Mouse (Mus musculus): ENCODE results near the gene Mbd3. TPM values are rescaled to one million over a fixed set of nuclear protein-coding genes. Genes with fewer than 3 reads are reported as not detected.

Gene Mbd3
- total RNA-seq, 4 experiments from 2014 or later: 92.9 to 107 (median 97.0) TPM

DNA sequence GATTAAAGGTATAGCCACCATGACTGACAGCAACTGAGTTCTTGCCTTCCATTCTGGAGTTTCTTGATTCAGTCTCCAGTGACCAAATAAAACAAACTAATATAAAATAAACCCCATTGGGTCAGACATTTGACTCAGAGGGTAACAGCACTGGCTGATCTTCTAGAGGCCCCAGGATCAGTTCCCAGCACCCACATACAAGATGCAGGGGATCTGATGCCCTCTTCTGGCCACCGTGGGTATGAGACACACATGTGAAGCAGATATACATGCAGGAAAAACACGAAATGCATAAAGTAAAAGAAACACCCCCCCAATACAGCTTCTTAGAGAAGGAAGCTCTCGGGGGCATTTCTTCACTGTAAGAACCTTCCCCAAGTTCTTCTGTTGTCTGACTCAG, 25.7 kb upstream of the Mbd3 start:
- no peak for DNase-seq (ENCODE audit: low spot score)

DNA sequence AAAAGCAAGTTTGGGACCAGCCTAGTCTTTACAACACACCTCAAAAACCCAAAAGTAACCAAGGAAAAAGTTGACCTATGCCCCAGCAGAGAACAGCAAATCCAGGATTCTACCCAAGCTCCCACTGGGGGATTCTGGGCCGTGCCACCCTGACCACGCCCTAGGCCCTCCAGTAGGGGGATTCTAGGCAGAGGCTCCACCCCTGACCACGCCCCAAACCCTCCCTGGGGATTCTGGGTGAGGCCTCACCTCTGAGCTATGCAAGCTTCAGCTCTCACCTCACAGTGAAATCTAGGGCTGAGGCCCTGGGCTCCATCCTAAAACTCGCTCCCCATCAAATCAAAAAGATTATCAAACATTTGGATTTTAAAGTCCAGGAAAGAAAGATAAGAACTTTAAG, 24.2 kb upstream of the Mbd3 start:
- no peak for DNase-seq (ENCODE audit: low spot score)

DNA sequence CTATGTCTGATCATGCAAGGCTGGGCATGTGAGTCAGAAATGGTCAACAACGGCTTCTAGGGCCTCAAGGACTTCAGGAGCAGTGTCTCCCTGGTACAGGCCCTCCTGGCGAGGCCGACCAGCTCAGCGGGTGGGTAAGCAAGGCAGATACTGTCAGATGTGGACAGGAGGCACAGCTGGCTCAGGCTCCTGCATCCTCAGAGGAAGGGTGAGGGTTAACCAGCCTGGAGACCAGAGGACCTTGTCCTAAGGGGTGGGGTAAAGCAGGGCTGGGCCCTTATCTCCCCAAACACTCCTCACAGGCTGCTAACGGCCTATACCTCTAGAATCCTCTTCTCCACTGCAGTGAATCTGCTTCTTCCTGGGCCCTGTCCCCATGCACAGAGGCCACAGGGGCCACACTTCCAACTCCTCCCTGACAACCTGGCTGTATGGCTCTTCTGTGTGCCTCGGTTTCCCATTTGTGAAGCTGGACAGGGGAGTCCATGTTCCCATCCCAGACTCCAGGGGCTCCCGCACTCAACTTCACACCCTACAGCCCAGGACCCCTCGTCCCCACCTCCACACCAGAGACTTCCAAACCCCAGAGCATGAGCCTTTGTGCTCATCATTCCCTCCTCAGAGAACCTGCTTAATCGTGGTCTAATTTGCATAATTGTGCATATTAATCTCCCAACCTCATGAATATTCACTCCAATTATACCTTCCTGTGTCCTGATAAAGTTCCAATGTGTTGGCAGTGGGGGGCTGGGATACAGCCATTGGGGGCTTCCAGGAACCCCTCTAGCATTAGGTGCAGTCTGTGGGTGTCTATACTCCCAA, 22.5 kb upstream of the Mbd3 start:
- DNase-seq (ENCODE audit: low spot score): no peak

DNA sequence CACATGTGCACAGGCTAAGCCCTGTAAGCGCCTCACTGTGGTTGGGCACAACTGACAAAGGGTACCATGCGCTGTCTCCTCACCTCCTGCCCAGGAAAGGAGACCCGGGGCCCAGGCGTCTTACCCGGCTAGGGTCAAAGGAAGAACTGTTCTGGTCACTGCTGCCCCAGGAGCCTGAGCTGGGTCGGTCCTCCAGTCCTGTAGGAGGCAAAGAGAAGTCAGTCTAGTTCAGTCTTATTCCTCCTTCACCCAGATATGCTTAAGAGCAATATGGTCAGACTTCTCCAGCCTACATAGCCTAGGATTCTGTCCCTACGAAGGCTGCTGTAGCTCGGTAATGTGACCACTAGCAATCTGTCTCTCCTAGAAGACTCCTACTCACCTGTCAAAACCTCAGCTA, 21.9 kb upstream of the Mbd3 start:
- no peak for DNase-seq (ENCODE audit: low spot score)

DNA sequence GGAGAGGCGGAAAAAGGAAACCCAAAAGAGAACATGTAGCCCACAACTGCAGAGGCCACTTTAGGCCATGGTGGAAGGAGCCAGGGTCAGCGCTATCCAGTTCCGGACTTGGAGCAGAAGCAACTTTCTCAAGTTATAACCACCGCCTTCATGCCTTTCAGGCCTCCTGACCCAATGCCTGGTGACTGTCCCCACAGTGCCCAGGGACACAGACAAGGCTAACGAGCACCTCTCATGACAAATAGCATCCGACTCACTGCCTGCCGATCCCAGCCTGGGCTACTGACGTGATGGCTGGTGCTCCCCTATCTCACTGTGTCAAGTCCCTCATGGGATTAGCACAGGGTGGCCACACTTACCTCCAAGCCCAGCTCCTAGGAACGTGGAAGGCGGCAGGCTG, 21.4 kb upstream of the Mbd3 start:
- DNase-seq (ENCODE audit: low spot score): no peak

DNA sequence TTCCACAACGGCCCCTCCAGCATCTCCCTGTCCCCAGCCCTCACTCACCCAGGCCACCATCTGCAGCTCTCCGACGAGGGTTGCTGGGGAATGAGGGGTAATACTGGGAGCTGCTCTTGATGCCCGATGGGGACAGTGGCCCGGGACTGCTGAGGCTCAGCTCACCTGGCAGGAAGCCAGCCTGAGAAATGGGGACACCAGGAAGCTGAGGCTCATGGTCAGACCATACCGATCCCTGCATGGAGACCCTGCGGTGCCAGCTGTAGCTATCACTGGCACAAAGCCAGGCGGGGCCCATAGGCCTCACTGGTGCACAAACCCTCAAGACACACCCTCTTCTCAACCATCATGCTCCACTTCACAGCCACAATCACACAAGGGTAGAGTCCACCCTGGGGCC, 20.1 kb upstream of the Mbd3 start:
- no peak for DNase-seq (ENCODE audit: low spot score)

DNA sequence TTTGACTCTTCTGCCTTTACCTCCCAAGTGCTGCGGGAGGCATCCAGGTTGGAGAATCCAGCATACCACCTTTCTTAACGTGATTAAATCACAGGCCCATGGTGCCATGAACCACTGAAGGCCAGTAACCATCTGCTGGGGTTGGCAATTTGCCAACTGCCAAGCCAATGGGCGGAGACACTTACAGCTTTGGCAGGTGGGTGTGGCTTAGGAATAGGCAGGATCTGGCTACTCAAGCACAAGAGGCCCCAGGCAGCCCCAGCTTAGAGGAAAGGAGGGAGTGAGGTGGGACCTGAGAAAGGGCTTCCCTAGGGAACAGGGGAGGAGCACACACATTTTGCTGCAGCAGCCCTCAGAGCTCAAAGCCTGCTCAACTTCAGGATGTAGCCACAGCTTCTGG, 19.0 kb upstream of the Mbd3 start:
- DNase-seq (ENCODE audit: low spot score): no peak

DNA sequence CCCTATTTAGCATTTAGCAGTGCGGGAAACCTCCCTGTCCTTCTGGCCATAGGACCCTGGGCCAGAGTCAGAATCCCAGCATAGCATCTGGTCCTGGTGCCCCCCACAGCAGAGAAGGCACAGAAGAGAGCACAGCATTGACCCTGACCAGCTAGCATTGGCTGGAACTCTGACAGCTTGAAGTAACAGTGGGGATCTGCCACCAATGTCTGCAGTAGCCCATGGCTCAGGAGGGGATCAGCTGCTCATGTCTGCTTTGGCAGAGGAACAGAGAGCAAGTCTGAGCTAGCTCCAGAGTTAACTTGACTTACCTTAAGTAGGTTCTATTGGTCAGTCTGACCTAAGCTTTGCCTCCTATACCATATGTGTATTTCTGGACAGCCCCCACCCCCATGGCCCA, 18.5 kb upstream of the Mbd3 start:
- no peak for DNase-seq (ENCODE audit: low spot score)

DNA sequence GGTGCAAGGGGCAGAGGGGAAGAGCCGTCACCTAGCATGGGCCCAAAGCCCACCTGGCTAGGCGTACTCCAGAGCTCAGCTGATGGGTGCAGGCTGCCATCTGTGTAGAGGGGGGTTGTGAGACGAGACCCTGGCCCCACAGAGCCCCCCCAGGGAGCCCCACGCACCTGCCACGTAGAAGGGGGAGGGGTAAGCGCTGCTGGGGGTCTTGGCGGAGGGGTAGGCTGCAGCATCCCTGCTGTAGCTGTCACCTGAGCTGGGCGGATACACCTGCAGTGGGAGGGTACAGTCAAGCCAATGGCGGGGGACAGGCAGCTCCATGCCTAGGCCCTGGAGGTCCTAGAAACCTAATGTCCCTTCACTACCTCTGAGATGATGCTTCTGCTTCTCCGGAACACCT, 18.0 kb upstream of the Mbd3 start:
- DNase-seq (ENCODE audit: low spot score): no peak

DNA sequence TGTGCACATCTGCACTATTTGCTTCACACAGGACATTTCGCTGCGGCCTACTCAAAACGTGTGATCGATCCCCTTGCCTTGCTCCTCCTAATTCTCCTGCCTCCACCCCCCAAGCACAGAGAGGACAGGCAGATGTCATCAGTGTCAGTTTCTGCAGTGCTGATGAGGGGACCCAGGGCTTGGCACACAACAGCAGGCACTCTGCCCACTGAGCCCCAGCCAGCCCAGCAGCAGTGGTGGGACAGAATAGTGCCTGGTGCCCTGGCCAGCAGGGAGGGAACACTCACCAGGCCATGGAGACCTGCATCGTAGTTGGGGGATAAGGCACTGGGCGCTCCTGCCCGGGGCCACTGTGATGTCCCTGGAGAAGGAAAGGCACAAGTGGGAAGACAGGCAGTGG, 16.2 kb upstream of the Mbd3 start:
- DNase-seq (ENCODE audit: low spot score): no peak

DNA sequence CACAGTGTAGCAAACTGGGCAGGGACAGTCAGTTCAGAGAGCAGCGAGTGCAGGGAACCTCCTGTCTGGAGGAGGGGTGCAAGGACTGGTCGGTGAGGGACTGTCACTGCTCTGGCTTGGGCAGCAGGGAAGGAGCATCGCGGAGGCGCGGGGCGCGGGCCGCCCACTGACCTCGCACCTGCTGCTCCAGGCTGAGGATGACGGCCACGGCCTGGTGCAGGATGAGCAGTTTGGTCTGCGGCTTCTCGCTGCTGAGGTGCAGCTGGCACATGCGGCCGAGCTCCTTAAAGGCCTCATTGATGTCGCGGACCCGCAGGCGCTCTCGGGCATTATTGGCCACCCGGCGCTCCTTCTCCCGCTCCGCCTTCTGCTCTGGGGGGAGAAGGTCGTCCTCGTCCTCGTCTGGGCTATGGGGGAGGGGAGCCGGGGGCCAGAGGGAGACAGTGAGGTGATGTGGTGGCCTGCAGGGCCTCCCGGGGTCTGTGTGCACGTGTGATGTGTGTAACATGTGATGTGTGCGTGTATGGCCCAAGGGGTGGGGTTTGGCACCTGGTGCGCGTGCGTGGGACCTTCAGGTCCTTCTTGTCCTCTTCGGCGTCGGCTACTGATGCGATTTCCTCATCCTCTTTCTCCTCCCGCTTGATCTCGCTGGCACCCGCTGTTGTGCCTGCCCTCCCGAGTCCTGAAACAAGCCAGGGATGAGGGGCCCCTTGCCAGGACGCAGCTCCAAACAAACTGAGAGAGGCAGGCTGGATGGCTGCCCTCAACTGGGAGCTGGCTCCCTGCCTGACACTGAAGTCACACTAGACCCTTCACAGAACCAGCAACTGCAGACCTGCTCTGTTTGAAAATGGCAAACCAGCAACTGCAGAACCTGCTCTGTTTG, 13.5 kb upstream of the Mbd3 start:
- DNase-seq (ENCODE audit: low spot score): peak; percentile 63

DNA sequence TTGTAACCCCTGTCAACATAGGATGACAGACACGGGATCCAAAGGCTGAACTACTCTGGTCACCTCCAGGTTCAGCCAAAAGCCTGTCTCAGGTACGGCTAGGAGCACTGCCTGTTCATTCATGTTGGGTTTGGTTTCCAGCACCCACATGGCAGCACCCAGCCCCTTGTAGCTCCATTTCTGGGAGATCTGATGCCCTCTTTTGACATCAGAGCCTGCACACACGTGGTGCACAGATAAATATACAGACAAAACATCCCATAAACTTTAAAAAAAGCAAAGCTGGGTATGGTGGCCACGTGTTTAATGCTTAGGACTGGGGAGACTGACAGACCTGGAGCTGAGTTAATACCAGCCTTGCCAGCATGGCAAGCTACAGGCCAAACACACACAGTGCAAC, 8.6 kb upstream of the Mbd3 start:
- no peak for DNase-seq (ENCODE audit: low spot score)

DNA sequence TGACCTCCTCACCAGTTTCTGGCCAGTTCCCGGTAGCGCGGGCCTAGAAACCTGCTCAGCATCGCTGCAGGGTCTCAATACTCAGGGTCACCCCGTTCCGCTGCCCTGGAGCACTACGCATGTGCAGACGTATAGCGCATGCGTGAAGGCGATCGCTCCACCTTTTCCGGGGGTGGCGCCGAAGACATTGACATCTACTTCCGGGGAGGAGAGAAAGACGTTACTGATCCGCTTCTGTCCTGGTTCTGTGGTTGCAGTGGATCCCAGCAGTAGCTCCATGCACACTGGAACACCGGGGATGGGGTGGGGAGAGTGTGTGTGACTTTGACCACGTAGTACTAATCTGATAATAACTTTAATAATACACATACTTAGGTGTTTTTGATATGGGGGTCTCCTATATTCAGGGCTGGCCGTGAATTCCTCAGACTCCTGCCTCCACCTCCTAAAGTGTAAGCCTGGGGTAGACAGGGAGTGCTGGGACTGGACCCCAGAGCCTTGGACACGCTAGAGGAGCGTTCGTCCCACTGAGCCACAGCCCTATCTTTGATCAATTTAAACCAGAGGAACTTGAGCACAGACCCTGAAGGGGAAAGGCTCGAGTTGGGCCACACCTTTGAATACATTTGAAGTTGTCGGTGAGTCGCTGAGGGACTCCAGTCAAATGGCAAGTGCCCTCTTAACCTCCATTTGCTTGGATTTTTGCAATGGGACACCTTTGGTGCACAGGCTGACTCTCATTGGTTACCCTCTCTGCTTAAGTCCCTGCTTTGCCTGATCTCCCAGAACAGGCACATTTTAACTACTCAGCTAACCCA, 7.5 kb upstream of the Mbd3 start, which contains the start of gene Uqcr11:
Uqcr11 (minus strand) TSS at position 147 of the 818 bp plus-strand sequence.
- DNase-seq (ENCODE audit: low spot score): peak; percentile 96

DNA sequence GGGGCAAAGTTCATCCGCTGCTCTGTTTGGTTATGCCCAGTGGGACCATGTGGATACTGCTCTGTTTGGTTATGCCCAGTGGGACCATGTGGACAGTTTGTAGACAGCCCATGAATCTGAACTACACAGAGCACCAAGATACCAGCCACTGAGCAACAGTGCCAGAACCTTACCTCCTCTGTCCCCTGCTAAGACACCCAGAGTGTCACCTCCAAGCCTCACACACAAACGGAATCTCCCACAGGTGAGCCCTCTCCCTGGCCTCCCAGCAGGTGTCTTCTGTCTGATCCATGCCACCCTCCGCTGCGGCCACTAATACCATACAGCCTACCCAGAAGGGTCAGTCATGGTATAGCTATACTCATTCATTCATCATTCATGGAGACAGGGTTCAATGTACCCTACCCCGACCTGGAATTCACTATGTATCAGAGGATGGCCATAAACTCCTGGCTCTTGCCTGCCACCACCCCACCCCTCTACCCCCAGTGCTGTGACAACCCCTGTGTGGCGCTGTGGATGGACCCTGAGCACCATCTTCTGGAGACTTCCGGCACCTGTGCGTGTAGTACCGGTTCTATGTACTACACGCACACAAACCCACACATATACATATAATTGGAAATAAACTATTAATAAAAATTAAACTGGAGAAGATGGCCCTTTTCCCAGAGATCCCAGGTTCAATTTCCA, 6.3 kb upstream of the Mbd3 start:
- DNase-seq (ENCODE audit: low spot score): no peak

DNA sequence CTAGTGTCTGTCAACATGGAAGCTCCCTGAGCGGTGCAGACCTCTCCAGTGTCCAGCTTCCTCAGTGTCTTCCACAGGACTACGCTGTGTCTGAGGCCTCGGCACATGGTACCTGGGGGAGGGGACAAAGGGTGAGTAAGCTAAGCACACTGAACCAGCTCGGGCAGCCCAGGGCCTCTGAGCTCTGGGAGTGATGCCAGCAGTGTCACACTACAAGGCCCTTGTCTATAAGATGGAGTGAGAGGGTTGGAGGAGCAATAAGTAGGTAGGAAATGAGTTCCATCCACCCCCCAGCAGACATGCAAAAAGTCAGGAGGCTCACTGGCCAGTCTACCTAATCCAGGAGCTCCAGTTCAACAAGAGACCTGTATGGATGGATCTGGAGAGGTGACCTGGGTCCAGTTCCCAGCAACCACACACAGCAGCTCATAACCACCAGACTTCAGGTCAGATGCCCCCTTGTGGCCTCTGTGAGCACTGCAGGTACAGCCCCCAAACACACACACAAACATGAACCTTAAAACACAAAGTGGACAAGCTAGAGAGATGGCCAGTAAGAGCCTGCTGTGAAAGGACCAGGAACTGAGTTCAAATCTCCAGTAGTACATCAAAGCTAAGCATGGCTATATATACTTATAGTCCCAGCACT, 3.8 kb upstream of the Mbd3 start:
- no peak for DNase-seq (ENCODE audit: low spot score)

DNA sequence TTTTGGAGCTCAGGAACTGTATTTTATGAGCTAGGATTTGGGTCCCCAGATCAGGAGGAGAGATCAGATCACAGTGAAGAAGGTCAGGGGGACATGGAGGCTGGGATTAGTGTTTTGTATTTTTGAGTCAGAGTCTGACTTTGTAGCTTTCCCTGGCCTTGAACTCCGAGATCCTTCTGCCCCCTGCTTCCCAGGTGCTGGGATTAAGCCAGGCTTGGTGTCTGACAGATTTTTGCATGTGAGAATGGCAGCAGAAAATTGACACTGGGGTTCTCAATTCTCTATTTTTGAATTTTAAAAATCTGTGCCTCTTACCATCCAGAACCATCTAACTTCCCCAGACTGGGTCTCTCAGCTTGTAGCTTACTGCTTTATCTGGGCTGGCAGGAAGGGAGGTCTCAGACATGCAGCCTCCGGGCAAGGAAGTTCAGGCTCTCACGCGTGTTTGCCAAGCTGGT, 1.4 kb upstream of the Mbd3 start:
- no peak for DNase-seq (ENCODE audit: low spot score)

DNA sequence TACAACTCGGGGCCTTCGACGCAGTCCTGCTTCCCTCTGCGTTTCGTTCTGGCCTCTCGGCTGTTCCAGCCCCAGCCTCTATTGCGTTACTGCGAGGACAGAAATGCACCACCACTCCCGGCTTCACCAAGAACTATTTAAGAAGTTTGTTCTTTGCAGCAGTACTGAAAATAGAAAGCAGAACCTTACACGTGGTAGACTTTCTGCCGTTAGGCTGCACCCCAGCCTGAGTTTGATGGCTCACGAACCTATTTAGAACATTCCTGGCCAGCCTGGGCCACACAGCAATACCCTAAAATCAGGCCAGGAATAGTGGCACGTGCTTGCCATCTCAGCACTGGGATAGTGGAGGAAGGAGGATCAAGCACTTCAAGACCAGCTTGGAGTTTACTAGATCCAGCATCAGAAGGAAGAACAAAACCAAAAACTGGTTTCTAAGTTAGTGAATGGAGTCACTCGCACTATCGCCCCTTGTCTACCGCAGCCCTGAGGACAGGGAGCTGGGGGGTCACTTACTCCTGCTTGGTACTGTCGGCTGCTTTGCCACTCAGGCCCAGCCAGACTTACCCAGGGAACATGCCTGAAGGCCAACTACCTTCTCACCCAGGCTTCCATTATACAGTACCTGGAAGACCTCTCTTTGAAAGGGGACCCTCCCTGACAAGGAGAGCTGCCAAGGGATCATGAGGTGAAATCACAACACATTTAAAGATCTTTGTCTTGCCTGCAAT, 788 bp upstream of the Mbd3 start:
- DNase-seq (ENCODE audit: low spot score): no peak

DNA sequence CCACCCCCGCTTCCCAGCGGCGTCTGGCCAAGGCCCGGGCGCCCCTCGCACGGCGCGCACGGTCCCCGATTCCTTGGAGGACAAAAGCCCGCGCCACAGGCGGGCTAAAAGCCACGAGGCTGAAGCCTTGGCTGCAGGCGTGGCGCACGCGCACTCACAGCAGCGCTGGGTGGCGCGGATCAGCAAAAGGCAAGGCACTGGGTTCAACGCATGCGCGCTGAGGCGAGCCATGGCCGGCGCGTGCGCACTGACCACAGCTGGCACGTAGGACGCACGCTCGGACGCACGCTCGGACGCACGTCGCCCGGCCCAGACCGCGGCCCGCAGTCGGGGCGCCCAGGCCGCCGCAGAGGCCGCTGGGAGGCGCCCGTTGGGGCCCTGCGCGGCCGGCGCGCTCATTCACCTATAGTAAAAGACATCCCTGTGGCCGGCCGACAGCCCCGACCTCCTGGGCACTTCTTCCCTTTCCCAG, 595 bp downstream of the Mbd3 start:
- DNase-seq (ENCODE audit: low spot score): peak; percentile 95

DNA sequence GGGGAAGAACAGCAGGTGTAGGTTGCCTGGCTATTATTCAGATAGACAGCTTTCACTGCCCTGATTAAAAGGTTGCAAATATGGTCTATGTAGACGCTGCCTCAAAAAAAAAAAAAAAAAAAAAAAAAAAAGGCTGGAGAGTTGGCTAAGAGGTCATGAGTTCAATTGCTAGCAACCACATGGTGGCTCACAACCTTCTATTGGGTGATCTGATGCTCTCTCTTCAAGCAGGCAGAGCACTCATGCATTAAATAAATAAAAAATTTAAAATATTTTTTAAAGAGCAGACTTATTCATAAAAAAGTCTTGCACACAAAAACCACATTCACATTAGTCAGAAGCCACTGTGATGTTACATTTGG, 1.2 kb downstream of the Mbd3 start:
- DNase-seq (ENCODE audit: low spot score): no peak
